Comparison of ENCODE assay signal across 8 mouse cellular contexts in genomic region chr7:83242233-83242632, GRCm38 (mm10).
DNase-seq lines count a peak whose midpoint lies in the region; ATAC-seq lines count a peak whose summit lies in the region.
"Had no signal": no experiment of that assay in that cellular context is flagged by ENCODE, and none has a peak within 500 bp of the region (broad histone marks: within the 10 kb centered on the region; RNA-seq: fewer than 3 reads in every experiment).

No protein-coding gene starts in this region.

- ATAC-seq in embryonic facial prominence, embryonic 12.5 days (ENCODE audit: insufficient number of reproducible peaks, insufficient read depth, low FRiP score, low TSS enrichment): no peak
- 0 out of 2 replicates have a peak, but pooled peaks have one; percentile 43 for ATAC-seq in kidney, embryonic 15.5 days (replicated peaks; ENCODE audit: low FRiP score)
- ATAC-seq in activated CD4-positive, CD25-positive, alpha-beta regulatory T cell, adult 4 months: no peak
- ATAC-seq: intestine, embryonic 15.5 days had no signal

- no peak overlapping the region for H3K4me3 ChIP-seq in embryonic facial prominence, embryonic 12.5 days
- H3K4me3 ChIP-seq in kidney, embryonic 15.5 days (replicated peaks): no peak overlapping the region
- H3K4me3 ChIP-seq: intestine, embryonic 15.5 days had no signal

- no peaks in the 10 kb centered on the region for H3K27me3 ChIP-seq in embryonic facial prominence, embryonic 12.5 days
- H3K27me3 ChIP-seq in kidney, embryonic 15.5 days: no peaks in the 10 kb centered on the region
- H3K27me3 ChIP-seq: intestine, embryonic 15.5 days had no signal

- no peaks in the 10 kb centered on the region for H3K36me3 ChIP-seq in embryonic facial prominence, embryonic 12.5 days
- H3K36me3 ChIP-seq in kidney, embryonic 15.5 days: no peaks in the 10 kb centered on the region
- H3K36me3 ChIP-seq: intestine, embryonic 15.5 days had no signal

- H3K9ac ChIP-seq in embryonic facial prominence, embryonic 12.5 days: no peak overlapping the region
- H3K9ac ChIP-seq in kidney, embryonic 15.5 days: no peak overlapping the region
- H3K9ac ChIP-seq: intestine, embryonic 15.5 days had no signal

- 0 out of 2 replicates have a peak, but pooled peaks cover 6% of the 10 kb centered on the region for H3K4me1 ChIP-seq in embryonic facial prominence, embryonic 12.5 days
- no peaks in the 10 kb centered on the region for H3K4me1 ChIP-seq in kidney, embryonic 15.5 days
- H3K4me1 ChIP-seq: intestine, embryonic 15.5 days had no signal

- no peak overlapping the region for H3K4me2 ChIP-seq in embryonic facial prominence, embryonic 12.5 days (replicated peaks)
- no peak overlapping the region for H3K4me2 ChIP-seq in kidney, embryonic 15.5 days
- H3K4me2 ChIP-seq: intestine, embryonic 15.5 days had no signal

- peak; percentile 5 for DNase-seq in urinary bladder, postnatal 25 days (ENCODE audit: low spot score)
- no peak for DNase-seq in urinary bladder, postnatal 10 days (ENCODE audit: low spot score)
- DNase-seq in layer of hippocampus, postnatal 25 days (ENCODE audit: extremely low spot score in 1 of 2, low spot score in 1 of 2): no peak
- no peak for DNase-seq in right cerebral cortex, postnatal 4 days

- H3K9me3 ChIP-seq in embryonic facial prominence, embryonic 12.5 days: no peaks in the 10 kb centered on the region
- no peaks in the 10 kb centered on the region for H3K9me3 ChIP-seq in kidney, embryonic 15.5 days (replicated peaks)
- H3K9me3 ChIP-seq: intestine, embryonic 15.5 days had no signal

- 27% methylated on average over 3 of the region's 3 CpGs for WGBS in embryonic facial prominence, embryonic 12.5 days
- WGBS in kidney, embryonic 15.5 days: 61% methylated on average over 3 of the region's 3 CpGs

- 0 out of 2 replicates have a peak overlapping the region, but pooled peaks have one; percentile 24 for H3K27ac ChIP-seq in embryonic facial prominence, embryonic 12.5 days
- no peak overlapping the region for H3K27ac ChIP-seq in kidney, embryonic 15.5 days
- H3K27ac ChIP-seq: intestine, embryonic 15.5 days had no signal
